Mouse (Mus musculus): ENCODE results near the gene Lrrc27. TPM values are rescaled to one million over a fixed set of nuclear protein-coding genes. Genes with fewer than 3 reads are reported as not detected.
A peak's percentile ranks its signal among the peaks of the same experiment; 100 is the strongest.

The Lrrc27 gene
- total RNA-seq, 2 experiments from 2014 or later, result 17.6 to 20.8 TPM

GRCm38 (mm10) chr7:139211761-139212160 is 1.0 kb upstream of the Lrrc27 start:
- intact Hi-C loops (cut with DNase I), result no loop called here
- no peak for DNase-seq

DNA sequence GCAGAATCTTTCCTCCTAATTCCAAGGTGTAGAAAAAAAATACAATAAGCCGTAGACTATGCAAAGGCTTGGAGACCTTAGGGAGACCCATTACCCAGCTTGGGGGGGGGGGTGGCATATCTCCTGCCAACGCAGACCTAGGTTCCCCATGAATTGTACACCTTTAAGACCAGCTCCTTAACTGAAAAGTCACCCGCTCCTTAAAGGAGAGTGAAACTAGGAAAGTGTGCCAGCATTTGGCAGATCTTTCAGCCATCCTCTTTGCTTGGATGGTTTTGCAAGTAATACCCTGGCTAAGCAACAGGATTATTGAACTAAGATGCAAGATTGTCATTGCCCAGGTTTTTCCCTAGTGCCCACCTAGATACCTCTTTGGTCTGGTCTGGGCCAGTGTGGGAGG is 963 bp downstream of the Lrrc27 start:
- intact Hi-C loops (cut with DNase I), result no loop called here
- no peak for DNase-seq

DNA sequence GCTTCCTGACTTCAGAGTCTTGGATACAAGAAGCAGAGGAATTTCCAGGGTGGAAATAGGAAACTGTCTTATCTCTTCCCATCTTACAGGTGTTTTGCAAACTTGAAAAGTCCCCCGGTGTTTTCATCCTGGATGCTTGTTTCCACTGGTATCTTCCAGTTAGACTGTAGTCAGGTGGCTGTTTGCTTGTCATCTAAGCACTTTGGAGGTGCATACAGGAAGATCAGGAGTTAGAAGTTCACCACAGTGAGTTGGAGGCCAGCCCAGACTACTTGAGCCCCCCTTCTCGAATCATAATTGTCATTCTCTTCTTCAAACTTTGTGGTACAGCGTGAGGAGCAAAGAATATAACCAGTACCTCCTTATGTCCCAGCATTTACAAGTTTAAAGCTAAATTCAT is 1.4 kb downstream of the Lrrc27 start:
- intact Hi-C loops (cut with DNase I), result no loop called here
- DNase-seq, result no peak

GRCm38 (mm10) chr7:139214596-139215340 is 2.0 kb downstream of the Lrrc27 start:
- intact Hi-C loops (cut with DNase I), result loop anchor here (5.0 kb wide), 1 partner anchor 173 kb away; the partner anchor contains the start of gene Inpp5a
- DNase-seq, result no peak

DNA sequence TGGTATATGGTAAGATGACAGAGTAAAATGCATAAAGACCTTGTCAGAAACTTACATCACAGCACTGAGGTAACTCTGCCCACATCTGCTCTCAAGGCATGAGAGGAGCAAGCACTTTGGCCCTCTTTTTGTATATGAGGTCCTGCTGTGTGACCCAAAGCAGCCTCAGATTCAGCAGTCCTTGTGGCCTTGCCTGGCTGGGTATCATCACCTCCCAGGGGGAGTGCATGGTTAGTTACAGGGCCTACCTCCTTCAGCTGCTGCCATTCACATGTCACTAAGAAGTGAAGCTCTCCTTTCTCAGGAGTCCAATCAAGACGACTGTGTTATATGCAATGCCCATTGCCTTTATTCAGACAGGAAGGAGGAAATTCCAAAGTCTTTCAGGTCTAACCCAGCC is 2.7 kb downstream of the Lrrc27 start:
- DNase-seq, result no peak
- intact Hi-C loops (cut with DNase I), result loop anchor here (5.0 kb wide), 1 partner anchor 172 kb away; the partner anchor contains the start of gene Inpp5a

DNA sequence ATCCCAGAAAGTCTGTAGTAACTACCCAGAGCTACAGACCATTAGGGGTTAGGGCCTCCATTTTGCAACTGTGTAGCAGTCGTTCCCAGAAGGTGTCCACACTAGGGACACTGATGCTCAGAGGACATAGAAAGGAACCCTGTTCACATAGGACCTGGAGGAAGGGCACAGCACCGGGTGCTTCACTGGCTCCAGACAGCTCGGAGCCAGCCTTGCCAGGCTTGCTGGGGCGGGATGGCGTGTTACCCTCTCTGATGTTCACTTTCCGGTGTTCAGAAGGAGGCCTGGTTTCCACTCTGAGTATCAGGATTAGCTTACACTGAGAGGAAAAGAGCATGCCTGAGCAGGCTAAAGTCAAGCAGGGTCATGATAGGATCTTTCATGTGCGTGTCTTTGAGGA is 3.2 kb downstream of the Lrrc27 start:
- no peak for DNase-seq
- intact Hi-C loops (cut with DNase I), result loop anchor here (5.0 kb wide), 1 partner anchor 171 kb away; the partner anchor contains the start of gene Inpp5a

DNA sequence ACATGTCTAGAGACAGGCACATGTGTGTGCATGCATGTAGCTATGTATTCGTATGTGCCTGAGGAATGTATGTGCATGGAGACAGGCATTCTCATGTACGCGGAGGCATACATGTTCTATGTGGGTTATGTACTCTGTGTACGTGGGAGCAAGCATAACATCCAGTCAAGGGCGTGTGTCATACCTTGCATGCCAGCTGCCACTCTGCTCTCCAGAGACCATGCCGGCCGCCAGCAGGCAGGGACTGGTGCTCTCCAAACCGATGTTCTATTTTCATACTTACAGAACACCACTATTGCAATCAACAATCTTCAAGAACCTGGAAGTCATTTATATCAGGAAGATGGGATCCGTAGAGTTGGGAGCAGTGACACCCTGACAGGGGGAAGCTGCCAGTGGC is 3.7 kb downstream of the Lrrc27 start:
- no peak for DNase-seq
- intact Hi-C loops (cut with DNase I), result loop anchor here (5.0 kb wide), 1 partner anchor 171 kb away; the partner anchor contains the start of gene Inpp5a

DNA sequence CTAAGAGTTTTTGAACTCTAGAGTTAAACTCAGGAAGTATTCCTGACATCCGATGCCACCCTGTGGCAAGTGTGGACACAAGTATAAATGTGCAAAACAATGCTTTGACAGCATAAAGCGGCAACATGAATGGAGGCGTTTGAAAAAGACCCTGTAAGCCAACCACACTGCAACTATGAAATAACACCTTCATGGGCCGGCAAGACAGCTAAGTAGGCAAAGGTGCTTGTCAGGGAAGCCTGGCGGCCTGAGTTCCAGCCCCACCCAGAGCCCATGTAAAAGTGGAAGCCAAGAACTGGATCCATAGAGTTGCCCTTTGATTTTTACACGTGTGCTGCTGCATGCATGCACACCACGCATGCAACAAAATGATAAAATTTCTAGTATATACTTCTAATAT is 4.3 kb downstream of the Lrrc27 start:
- intact Hi-C loops (cut with DNase I), result loop anchor here (5.0 kb wide), 1 partner anchor 170 kb away; the partner anchor contains the start of gene Inpp5a
- no peak for DNase-seq

GRCm38 (mm10) chr7:139218641-139219415 is 6.0 kb downstream of the Lrrc27 start:
- DNase-seq, result peak; percentile 53 to 65
- intact Hi-C loops (cut with DNase I), result loop anchor here (5.0 kb wide), 1 partner anchor 168 kb away; the partner anchor contains the start of gene Inpp5a

DNA sequence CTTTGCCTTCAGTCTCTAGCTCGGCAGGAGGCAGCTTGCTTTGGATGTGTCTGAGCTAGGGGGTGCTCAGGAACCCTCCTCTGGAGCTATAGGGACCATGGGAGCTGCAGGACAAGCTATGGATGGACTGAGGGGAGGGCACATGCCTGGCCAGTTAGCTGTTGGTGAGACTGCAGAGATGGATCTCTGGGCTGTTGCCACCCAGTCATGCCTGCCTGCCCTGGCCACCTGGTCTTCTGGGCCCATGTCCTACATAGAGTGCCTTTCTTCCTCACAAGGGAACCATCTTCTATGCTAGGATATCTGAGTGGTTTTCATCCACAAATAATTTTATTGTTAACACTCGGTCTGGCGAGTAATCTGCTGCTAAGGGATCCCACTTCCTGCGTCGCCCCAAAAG is 6.7 kb downstream of the Lrrc27 start:
- no peak for DNase-seq
- intact Hi-C loops (cut with DNase I), result loop anchor here (5.0 kb wide), 1 partner anchor 168 kb away; the partner anchor contains the start of gene Inpp5a

GRCm38 (mm10) chr7:139220303-139220702 is 7.5 kb downstream of the Lrrc27 start:
- peak; percentile 43 to 49 for DNase-seq
- intact Hi-C loops (cut with DNase I), result no loop called here

DNA sequence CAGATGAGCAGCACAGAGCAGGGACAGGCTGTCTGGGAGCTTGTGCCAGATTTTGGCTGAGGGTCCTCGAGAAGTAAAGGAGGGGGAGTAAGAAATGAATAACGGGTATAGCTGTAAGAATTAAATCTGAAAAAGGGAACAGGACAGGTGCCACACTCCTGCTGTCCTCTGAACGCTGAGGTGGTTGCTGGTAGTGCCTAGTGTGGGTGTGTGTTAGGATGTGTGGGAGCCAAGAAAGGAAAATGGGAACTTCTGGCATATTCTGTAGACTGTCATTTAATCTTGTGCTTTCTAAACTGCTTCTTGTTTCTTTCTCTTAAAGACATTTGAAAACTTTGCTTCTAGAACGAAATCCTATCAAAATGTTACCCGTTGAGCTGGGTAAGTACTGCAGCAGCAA is 8.3 kb downstream of the Lrrc27 start:
- intact Hi-C loops (cut with DNase I), result no loop called here
- DNase-seq, result no peak

- DNase-seq, result no peak
Observed at GRCm38 (mm10) chr7:139221856-139222255, 9.1 kb downstream of the Lrrc27 start.

DNA sequence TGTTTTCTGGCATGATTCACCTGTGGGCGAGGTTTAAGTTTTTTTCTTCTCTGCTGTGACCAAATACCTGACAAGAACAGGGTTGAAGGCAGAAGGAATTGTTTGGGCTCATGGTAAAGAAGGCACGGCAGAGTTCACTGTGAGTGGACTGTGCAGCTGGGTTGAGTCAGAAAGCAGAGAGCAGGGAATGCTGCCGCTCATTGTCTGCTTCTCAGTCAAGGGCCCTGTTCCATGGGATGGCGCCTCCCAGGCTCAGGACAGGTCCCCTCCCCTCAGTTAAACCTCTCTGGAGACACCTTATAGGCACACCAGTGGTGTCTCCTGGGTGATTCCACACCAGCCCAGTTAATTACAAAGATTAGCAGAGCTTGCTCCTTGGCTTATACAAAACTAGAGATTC is 9.6 kb downstream of the Lrrc27 start:
- intact Hi-C loops (cut with DNase I), result no loop called here
- DNase-seq, result no peak

More at GRCm38 (mm10) chr7:139221856-139222255, 9.1 kb downstream of the Lrrc27 start:
- intact Hi-C loops (cut with DNase I), result no loop called here

DNA sequence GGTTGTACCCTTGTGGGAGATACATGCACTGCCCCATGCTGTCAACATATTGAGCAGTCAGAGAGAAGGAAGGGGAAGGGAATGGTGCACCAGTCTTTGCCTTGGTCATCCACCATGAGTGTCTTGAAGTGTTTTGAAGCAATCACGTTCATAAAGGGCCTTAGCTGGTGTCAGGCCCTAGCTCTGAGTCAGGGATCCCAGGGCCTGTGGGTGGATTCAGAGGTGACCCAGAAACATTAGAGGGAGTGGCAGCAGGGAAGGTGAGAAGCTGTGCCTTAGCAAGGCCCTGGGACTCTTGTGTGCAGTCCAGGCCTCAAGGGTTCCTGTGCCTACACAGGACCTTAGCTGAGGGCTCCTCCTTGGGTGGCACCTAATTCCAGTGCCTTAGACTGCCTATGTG is 11.3 kb downstream of the Lrrc27 start:
- DNase-seq, result no peak
- intact Hi-C loops (cut with DNase I), result no loop called here

DNA sequence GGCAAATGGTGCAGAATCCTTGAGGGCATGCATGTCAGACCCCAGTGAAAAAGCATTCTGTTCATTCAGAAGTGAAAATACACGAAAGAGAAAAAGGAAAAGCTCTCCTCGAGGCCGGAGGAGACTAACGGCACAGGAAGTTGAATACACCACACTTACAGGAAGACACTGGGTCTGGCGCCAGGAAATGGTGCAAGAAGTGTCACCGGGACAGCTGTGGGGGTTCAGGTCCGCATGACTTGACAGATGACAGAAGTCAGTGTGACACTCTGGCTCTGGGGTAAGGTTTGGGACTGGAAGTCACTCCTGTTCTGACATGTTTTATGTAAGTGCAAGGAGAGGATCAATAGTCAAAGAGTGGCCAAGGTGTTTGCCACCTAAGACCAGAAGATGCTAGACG is 11.9 kb downstream of the Lrrc27 start:
- peak; percentile 42 to 51 for DNase-seq
- intact Hi-C loops (cut with DNase I), result no loop called here

DNA sequence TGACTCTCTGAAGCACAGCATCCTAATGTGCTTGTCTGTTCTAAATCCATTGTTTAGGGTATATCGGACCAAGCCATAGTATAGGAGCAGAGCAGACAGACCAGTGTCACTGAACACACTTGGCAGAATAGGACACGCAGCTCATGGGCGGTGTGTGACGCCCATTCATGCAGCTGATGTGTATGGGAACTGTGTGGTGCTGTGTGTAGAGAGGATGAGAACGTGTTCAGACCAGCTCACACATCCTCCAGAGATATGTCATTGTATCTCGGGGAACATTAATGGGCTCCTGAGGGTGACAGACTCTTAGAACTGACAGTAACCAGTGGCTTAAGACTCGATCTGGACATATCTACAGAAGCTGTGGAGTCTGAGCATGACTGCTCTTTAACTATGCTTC is 13.6 kb downstream of the Lrrc27 start:
- no peak for DNase-seq
- intact Hi-C loops (cut with DNase I), result no loop called here

- intact Hi-C loops (cut with DNase I), result no loop called here
- peak in 1 of 2 experiments; percentile 45 for DNase-seq
Observed at GRCm38 (mm10) chr7:139228447-139229171, 15.8 kb downstream of the Lrrc27 start.

DNA sequence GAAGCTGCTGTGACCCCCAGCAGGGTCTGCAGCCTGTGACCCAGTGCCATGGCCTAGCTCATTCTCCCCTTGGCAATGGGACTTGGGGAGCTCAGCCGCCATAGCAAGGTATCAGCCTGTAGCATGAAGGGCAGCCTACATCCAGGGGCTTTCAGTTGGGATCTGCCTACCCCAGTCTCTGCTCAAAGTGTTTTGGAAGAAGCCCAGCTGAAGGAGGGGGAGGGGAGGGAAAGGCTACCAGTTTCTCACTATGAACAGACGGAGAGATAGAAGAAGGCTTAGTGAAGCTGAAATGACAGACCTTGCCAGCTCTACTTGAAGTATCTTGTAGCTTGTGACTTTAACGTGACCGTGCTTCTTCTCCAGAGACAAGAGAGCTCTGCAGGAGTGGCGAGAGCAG is 17.0 kb downstream of the Lrrc27 start:
- DNase-seq, result no peak
- intact Hi-C loops (cut with DNase I), result no loop called here

DNA sequence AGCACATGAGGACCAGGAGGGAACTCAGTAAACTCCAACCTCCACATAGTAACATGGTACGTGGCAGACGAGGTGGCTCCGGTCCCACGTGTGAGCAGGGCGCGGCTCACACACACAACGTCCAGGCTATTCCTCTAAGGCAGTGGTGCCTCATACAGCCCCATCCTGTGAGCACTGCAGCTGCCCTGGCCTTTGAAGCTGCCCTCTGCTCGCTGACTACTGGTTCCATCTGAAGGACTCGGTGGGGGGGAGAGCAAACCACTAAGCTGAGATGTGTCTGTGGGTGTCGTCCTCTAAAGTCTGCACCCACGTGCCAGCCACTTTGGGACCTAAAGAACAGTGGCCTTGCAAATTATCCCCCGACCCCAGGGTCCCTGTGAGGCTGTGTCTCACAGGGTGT is 17.5 kb downstream of the Lrrc27 start:
- intact Hi-C loops (cut with DNase I), result no loop called here
- no peak for DNase-seq

DNA sequence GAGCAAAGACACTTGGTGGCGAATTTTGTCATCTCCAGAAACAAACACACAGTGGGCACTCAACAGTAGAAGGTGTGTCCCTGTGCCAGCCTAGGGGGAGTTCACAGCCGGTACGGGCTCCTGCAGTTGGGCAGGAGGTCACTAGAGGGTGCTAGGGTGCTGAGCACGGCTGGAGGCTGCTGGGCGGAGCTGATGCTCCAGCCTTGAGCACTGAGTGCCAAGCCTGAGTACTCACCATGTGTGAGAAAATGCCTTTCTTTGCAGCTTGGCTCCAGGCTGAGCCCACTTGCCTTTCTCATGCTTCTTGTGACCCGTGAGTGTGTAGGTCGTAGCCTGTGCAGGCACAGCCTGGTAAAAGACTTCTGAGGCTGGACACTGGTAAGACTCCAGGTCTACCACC is 20.9 kb downstream of the Lrrc27 start:
- DNase-seq, result peak; percentile 90 to 96
- intact Hi-C loops (cut with DNase I), result loop anchor here (1.0 to 2.0 kb wide), 2 partner anchors 66 to 243 kb away; no protein-coding TSS in a partner anchor
